Mouse (Mus musculus) ES-Bruce4 (cell line): Measurements from ENCODE around the gene Tubgcp2. TPM values are rescaled to one million over a fixed set of nuclear protein-coding genes. Genes with fewer than 3 reads are reported as not detected.

Experiments used
- H3K27ac ChIP-seq: 2 replicates; pipeline ENCODE4 v1.5.1; 2012; ENCODE audit warnings: low read length, inconsistent platforms; ENCODE audit not compliant: insufficient read depth
- H3K27me3 ChIP-seq: 2 replicates; pipeline ENCODE4 v1.6.1; 2012; ENCODE audit warnings: mild to moderate bottlenecking, low read length, inconsistent platforms; ENCODE audit not compliant: control insufficient read depth, poor library complexity, insufficient read depth, severe bottlenecking
- H3K36me3 ChIP-seq: 2 replicates; pipeline ENCODE4 v1.6.1; 2012; ENCODE audit warnings: inconsistent platforms, mild to moderate bottlenecking, low read length, moderate library complexity; ENCODE audit not compliant: control insufficient read depth, poor library complexity, insufficient read depth, severe bottlenecking
- H3K4me1 ChIP-seq: one replicate; pipeline ENCODE4 v1.8.1; 2011; ENCODE audit warnings: low read length; ENCODE audit not compliant: control insufficient read depth, insufficient read depth
- H3K4me3 ChIP-seq: 2 replicates; pipeline ENCODE4 v1.5.1; 2011; ENCODE audit warnings: low read depth, mild to moderate bottlenecking, low read length
- H3K9ac ChIP-seq: 2 replicates; pipeline ENCODE4 v1.6.1; 2012; ENCODE audit warnings: low read depth, mild to moderate bottlenecking, inconsistent platforms; ENCODE audit not compliant: poor library complexity, severe bottlenecking
- H3K9me3 ChIP-seq: replicated peaks from 2 replicates; pipeline ENCODE4 v1.6.1; 2012; ENCODE audit warnings: mild to moderate bottlenecking, low read length, inconsistent platforms; ENCODE audit not compliant: control insufficient read depth, poor library complexity, insufficient read depth, severe bottlenecking
- CTCF ChIP-seq: IDR thresholded peaks from one replicate; pipeline ENCODE4 v1.8.1; 2011; ENCODE audit warnings: low read depth, low read length
- EP300 ChIP-seq: IDR thresholded peaks from 2 replicates; pipeline ENCODE4 v1.6.1; 2011; ENCODE audit warnings: low read depth, low read length; ENCODE audit not compliant: insufficient read depth
- POLR2A ChIP-seq: IDR thresholded peaks from one replicate; pipeline ENCODE4 v1.8.1; 2011; ENCODE audit warnings: low read length; ENCODE audit not compliant: insufficient read depth
- polyA plus RNA-seq: library from polyadenylated mRNA; stranded (reverse); fragments of >200 nt; gene quantifications from 2 replicates; pipeline ENCODE4 v1.2.4, GENCODE M21; 2011; ENCODE audit warnings: low read depth; ENCODE audit not compliant: missing spikeins, insufficient read depth, insufficient read length

The Tubgcp2 gene
- polyA plus RNA-seq, 1 experiment = 38.3 TPM

DNA sequence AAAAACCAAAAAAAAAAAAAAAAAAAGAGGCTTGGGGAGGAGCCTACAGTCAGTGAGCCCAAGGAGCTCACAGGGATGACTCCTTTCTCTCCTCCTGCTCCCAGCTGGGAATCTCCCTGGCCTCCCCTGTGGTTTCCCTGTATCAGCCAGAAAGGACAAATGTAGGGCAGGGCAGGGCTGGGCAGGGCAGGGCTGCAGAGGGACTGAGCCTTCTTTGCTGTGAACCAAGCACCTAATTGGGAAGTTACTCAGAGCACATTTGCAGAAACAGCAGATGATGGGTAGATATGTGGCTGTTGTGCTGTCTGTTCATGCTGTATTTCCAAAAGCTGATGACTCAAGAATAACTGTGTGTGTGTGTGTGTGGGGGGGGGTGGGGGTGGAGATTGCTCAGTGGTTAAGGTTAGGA lies 63.5 kb downstream of the Tubgcp2 start:
- Histone ChIP-seq H3K4me1 (peaks cover 20% of the 10 kb centered on the region), H3K27me3 (no peaks in the 10 kb centered on the region), H3K36me3 (no peaks in the 10 kb centered on the region), H3K4me3 (no peak overlapping the region), H3K27ac (no peak overlapping the region), H3K9ac (no peak overlapping the region), H3K9me3 (no peaks in the 10 kb centered on the region)
- no peak for TF ChIP-seq POLR2A
- TF ChIP-seq EP300 = 0 out of 2 replicates have a peak, but pooled peaks have one; percentile 43
- no peak for TF ChIP-seq CTCF

DNA sequence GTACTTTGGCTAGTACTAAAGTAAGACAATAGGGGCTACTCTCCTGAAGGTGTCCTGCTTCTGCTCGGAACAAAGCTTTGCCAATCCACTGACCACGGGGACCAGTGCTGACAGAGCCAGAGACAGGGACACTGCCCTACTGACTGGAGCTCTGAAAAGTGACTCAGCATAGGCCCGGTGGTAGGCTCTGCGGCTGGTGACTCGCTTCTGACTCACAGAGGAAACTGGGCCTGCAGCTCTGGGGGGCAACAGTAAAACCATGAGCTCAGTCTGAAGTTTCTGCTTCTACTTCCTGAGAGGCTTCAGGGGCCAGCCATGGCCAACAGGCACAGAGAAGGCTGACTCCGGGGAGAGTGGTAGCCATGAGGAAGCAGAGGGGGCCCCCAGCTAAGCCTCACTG lies 65.0 kb downstream of the Tubgcp2 start:
- Histone ChIP-seq H3K9ac (no peak overlapping the region), H3K27ac (no peak overlapping the region), H3K36me3 (no peaks in the 10 kb centered on the region), H3K4me3 (no peak overlapping the region), H3K9me3 (no peaks in the 10 kb centered on the region), H3K4me1 (peaks cover 19% of the 10 kb centered on the region), H3K27me3 (no peaks in the 10 kb centered on the region)
- TF ChIP-seq CTCF (no peak), EP300 (no peak), POLR2A (no peak)

GRCm38 (mm10) chr7:139970979-139971378 lies 65.5 kb downstream of the Tubgcp2 start:
- no peaks in the 10 kb centered on the region for H3K27me3 ChIP-seq
- no peak overlapping the region for H3K4me3 ChIP-seq
- H3K36me3 ChIP-seq = no peaks in the 10 kb centered on the region
- no peak overlapping the region for H3K9ac ChIP-seq
- H3K27ac ChIP-seq = no peak overlapping the region
- peaks cover 15% of the 10 kb centered on the region for H3K4me1 ChIP-seq
- H3K9me3 ChIP-seq = no peaks in the 10 kb centered on the region
- TF ChIP-seq CTCF (no peak), POLR2A (no peak), EP300 (no peak)

DNA sequence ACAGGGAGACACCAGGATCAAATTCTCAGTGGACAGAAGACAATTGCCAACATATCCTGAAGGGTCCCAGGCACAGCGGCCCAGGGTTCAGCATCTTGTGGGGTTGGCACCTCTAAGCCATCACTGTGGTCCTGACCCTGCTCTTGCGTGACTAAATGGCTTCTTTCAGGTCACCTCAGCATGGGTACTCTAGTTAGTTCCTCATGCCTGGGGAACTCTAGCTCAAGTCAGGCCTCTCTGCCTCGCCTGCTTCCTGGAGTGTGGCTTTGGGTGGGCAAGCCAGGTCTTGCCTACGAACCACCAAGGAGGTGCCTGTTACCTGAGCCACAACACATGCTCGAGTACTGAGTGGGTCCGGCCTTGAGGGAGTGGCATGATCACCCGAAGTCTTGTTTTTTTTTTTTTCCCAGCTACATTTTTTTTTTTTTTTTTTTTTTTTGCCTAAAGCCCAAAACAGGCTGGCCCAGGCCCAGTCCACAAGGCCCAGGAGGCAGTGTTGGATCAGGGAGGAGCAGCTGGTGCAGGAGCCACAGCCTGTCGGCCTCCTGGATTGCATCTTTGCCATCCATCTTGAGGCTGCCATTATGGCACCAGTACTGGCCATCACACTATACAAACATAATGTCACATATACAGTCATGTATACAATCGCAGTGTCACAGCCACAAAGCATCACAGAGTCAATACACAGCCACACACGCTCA lies 66.1 kb downstream of the Tubgcp2 start:
- H3K4me3 ChIP-seq = no peak overlapping the region

DNA sequence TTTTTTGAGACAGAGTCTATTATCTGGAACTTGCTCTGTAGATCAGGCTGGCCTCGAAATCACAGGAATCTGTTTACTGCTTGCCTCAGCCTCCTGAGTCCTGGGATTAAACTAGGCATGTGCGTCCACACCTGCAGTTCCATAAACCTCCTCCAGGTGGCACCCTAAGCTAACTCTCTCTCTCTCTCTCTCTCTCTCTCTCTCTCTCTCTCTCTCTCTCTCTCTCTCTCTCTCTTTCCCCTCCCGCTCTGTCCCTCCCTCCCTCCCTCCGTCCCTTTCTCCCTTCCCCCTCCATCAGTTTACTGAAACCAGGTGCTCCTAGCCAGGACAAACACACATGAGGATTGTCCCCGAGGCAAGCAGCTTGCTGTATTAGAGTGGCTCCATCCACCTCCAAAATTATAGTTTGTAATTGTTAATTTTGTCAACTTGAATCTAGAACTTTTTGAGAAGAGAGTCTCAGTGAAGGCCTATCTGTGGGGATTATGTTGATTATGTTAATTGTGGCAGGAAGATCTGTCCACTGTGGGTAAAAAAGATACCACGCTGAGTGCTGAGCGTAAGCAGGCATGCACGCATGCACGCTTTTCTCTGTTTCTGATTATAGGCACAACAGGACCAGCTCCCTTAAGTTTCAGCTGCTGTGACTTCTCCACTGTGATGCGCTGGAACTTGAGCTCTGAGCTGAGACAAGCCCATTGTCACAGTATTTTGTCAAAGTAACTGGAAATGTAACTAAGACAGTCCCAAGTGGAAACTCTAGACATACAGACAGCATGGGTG lies 66.9 kb downstream of the Tubgcp2 start:
- Histone ChIP-seq H3K27ac (no peak overlapping the region), H3K27me3 (no peaks in the 10 kb centered on the region)

More for the DNA sequence above, 66.1 kb downstream of the Tubgcp2 start:
- H3K36me3 ChIP-seq = no peaks in the 10 kb centered on the region
- no peaks in the 10 kb centered on the region for H3K27me3 ChIP-seq
- peak overlapping the region; percentile 12; the same call in 1 of the 2 replicates for H3K27ac ChIP-seq
- no peak overlapping the region for H3K9ac ChIP-seq
- peaks cover 12% of the 10 kb centered on the region for H3K4me1 ChIP-seq
- no peaks in the 10 kb centered on the region for H3K9me3 ChIP-seq
- no peak for TF ChIP-seq POLR2A
- TF ChIP-seq CTCF = no peak

GRCm38 (mm10) chr7:139968428-139968827 lies 68.0 kb downstream of the Tubgcp2 start:
- H3K27me3 ChIP-seq = no peaks in the 10 kb centered on the region
- TF ChIP-seq EP300 (no peak), CTCF (no peak), POLR2A (no peak)
- no peak overlapping the region for H3K9ac ChIP-seq
- no peak overlapping the region for H3K27ac ChIP-seq
- peaks cover 2% of the 10 kb centered on the region for H3K4me1 ChIP-seq
- no peaks in the 10 kb centered on the region for H3K9me3 ChIP-seq
- no peaks in the 10 kb centered on the region for H3K36me3 ChIP-seq
- no peak overlapping the region for H3K4me3 ChIP-seq

More for the DNA sequence above, 66.9 kb downstream of the Tubgcp2 start:
- no peak overlapping the region for H3K9ac ChIP-seq
- no peaks in the 10 kb centered on the region for H3K9me3 ChIP-seq
- no peak overlapping the region for H3K4me3 ChIP-seq
- peak; percentile 69 for TF ChIP-seq CTCF
- no peak for TF ChIP-seq EP300
- no peak for TF ChIP-seq POLR2A
- peaks cover 8% of the 10 kb centered on the region for H3K4me1 ChIP-seq
- no peaks in the 10 kb centered on the region for H3K36me3 ChIP-seq
